Mouse (Mus musculus): ENCODE measurements around the gene Ncaph.
A peak's percentile ranks its signal among the peaks of the same experiment; 100 is the strongest.
"Not testable (repeated sequence)": the region's sequence is repeated elsewhere in the genome, so short reads cannot be mapped to it uniquely, and the experiment has no call there.

Ncaph gene

GRCm38 (mm10) chr2:127133621-127134461 is at the start of gene Ncaph:
TSS of gene Ncaph (minus strand) at chr2:127133954.
- DNase-seq (ENCODE audit: low read depth) = peak; percentile 96

- peak; percentile 84 for DNase-seq (ENCODE audit: low read depth)
Measured at GRCm38 (mm10) chr2:127182598-127183381, 49.0 kb upstream of the Ncaph start.

- DNase-seq (ENCODE audit: low read depth) = peak; percentile 79
Measured at GRCm38 (mm10) chr2:127166261-127166660, 32.5 kb upstream of the Ncaph start.

GRCm38 (mm10) chr2:127165675-127166074 is 31.9 kb upstream of the Ncaph start:
- no peak for DNase-seq (ENCODE audit: low read depth)

GRCm38 (mm10) chr2:127145699-127146098 is 11.9 kb upstream of the Ncaph start:
- DNase-seq (ENCODE audit: low read depth) = no peak

- DNase-seq (ENCODE audit: low read depth) = peak; percentile 84
Measured at GRCm38 (mm10) chr2:127143158-127144063, 9.7 kb upstream of the Ncaph start, which contains the start of gene Itpripl1. TSS of gene Itpripl1 (minus strand) at chr2:127143442.

GRCm38 (mm10) chr2:127142577-127143157 is 8.9 kb upstream of the Ncaph start:
- peak; percentile 45 for DNase-seq (ENCODE audit: low read depth)

GRCm38 (mm10) chr2:127142031-127142430 is 8.3 kb upstream of the Ncaph start:
- DNase-seq (ENCODE audit: low read depth) = no peak

- DNase-seq (ENCODE audit: low read depth) = no peak
Measured at GRCm38 (mm10) chr2:127140011-127140410, 6.3 kb upstream of the Ncaph start.

- DNase-seq (ENCODE audit: low read depth) = no peak
Measured at GRCm38 (mm10) chr2:127139605-127140004, 5.9 kb upstream of the Ncaph start.

- peak; percentile 30 for DNase-seq (ENCODE audit: low read depth)
Measured at GRCm38 (mm10) chr2:127139094-127139493, 5.3 kb upstream of the Ncaph start.

- no peak for DNase-seq (ENCODE audit: low read depth)
Measured at GRCm38 (mm10) chr2:127138449-127138848, 4.7 kb upstream of the Ncaph start.

- no peak for DNase-seq (ENCODE audit: low read depth)
Measured at GRCm38 (mm10) chr2:127137838-127138420, 4.2 kb upstream of the Ncaph start.

- peak; percentile 89 for DNase-seq (ENCODE audit: low read depth)
Measured at GRCm38 (mm10) chr2:127136979-127137378, 3.2 kb upstream of the Ncaph start.

GRCm38 (mm10) chr2:127135255-127135654 is 1.5 kb upstream of the Ncaph start:
- not testable (repeated sequence) for DNase-seq (ENCODE audit: low read depth)

GRCm38 (mm10) chr2:127131353-127131752 is 2.4 kb downstream of the Ncaph start:
- no peak for DNase-seq (ENCODE audit: low read depth)

- DNase-seq (ENCODE audit: low read depth) = no peak
Measured at GRCm38 (mm10) chr2:127128926-127129325, 4.8 kb downstream of the Ncaph start.

GRCm38 (mm10) chr2:127121591-127122235 is 12.0 kb downstream of the Ncaph start:
- no peak for DNase-seq (ENCODE audit: low read depth)

- DNase-seq (ENCODE audit: low read depth) = no peak
Measured at GRCm38 (mm10) chr2:127108986-127109385, 24.8 kb downstream of the Ncaph start.

GRCm38 (mm10) chr2:127092000-127092399 is 41.8 kb downstream of the Ncaph start:
- DNase-seq (ENCODE audit: low read depth) = no peak

- DNase-seq (ENCODE audit: low read depth) = not testable (repeated sequence)
Measured at GRCm38 (mm10) chr2:127090151-127090550, 43.6 kb downstream of the Ncaph start.

Data from NIH3T3 (cell line).